Mouse (Mus musculus): ENCODE results near the gene Cand2. TPM values are rescaled to one million over a fixed set of nuclear protein-coding genes. Genes with fewer than 3 reads are reported as not detected.

Cand2 gene
- 9.8 and 12.2 TPM in 2 replicates for polyA plus RNA-seq (2015; fragmentation: Nextera tagmentation; extraction: Ambion mirVana)

DNA sequence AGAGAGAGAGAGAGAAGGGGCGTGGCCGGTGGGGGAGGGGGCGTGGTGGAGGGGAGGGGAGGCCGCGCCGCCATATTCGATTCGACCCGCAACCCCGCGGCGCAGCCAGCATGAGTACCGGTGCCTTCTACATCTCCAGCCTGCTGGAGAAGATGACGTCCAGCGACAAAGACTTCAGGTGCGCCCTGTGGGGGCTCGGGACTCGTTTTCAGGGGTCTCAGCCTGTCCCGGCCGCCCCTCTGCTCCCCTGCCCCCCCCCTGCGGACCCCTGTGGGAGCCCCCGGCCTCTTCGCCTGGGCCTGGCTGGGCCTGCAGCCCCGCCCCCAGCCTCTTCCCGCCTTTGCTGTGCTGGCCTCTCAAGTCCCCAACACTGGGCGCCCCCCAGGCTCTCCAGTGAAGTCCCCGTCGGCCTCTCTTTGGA lies at the start of gene Cand2:
Cand2 (plus strand) TSS at position 38 of the 421 bp plus-strand sequence.
- Histone ChIP-seq H3K27ac (replicated peaks) (peak within 1 kb of the TSS; percentile 69), H3K27me3 (replicated peaks) (no peaks in the 10 kb centered on the region), H3K4me2 (peak within 1 kb of the TSS; percentile 87), H3K36me3 (no peaks in the 10 kb centered on the region), H3K4me3 (replicated peaks) (peak within 1 kb of the TSS; percentile 69), H3K4me1 (peaks cover 34% of the 10 kb centered on the region), H3K9me3 (replicated peaks) (no peaks in the 10 kb centered on the region), H3K9ac (replicated peaks) (peak within 1 kb of the TSS; percentile 77)
- ATAC-seq (ENCODE audit: low FRiP score): peak; percentile 86
- under 1% methylated on average over 23 of the region's 28 CpGs for WGBS

DNA sequence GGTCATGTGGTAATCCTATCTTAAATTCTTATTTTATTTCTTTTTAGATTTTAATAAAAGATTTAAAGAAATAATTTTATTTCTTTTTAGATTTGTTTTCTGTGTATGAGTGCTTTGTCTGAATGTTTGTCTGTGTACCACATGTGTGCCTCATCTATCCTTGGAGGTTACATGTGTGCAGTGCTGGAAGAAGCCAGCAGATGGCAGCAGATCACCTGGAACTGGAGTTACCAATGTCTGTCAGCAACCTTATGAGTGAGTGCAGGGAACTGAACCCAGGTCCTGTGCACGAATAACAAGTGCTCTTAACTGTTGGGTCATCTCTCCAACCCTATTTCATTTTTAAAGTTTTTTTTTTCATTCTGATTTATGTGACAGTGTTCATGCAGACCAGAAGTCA lies 47.2 kb upstream of the Cand2 start:
- H3K9ac ChIP-seq (replicated peaks): no peak overlapping the region
- no peaks in the 10 kb centered on the region for H3K4me1 ChIP-seq
- no peaks in the 10 kb centered on the region for H3K36me3 ChIP-seq
- no peak for ATAC-seq (ENCODE audit: low FRiP score)
- H3K4me2 ChIP-seq: no peak overlapping the region
- 93% methylated on average over 1 of the region's 1 CpGs for WGBS
- H3K9me3 ChIP-seq (replicated peaks): 0 out of 2 replicates have a peak, but pooled peaks cover 3% of the 10 kb centered on the region
- H3K27ac ChIP-seq (replicated peaks): no peak overlapping the region
- H3K27me3 ChIP-seq (replicated peaks): no peaks in the 10 kb centered on the region
- H3K4me3 ChIP-seq (replicated peaks): no peak overlapping the region

DNA sequence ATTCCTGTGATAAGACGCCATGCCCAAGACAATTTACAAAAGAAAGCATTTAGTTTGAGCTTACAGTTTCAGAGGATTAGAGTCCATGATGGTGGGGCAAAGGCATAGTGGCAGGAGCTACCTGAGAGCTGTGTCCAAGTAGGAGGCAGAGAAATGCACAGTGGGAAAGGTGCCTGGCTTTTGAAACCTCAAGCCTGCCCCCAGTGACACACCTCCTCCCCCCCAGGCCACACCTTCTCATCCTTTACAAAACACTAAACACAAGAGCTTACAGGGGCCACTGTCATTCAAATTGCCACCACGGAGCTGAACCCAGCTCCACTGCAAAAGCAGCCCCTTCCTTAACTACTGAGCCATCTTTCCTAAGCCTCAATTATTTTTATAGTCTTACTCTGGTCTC lies 46.8 kb upstream of the Cand2 start:
- no peak overlapping the region for H3K4me3 ChIP-seq (replicated peaks)
- peaks cover under 1% of the 10 kb centered on the region; the same call in 1 of the 2 replicates for H3K4me1 ChIP-seq
- H3K9ac ChIP-seq (replicated peaks): no peak overlapping the region
- no peak overlapping the region for H3K27ac ChIP-seq (replicated peaks)
- ATAC-seq (ENCODE audit: low FRiP score): no peak
- WGBS: 50% methylated on average over 2 of the region's 2 CpGs
- H3K9me3 ChIP-seq (replicated peaks): 0 out of 2 replicates have a peak, but pooled peaks cover 3% of the 10 kb centered on the region
- no peak overlapping the region for H3K4me2 ChIP-seq
- H3K27me3 ChIP-seq (replicated peaks): no peaks in the 10 kb centered on the region
- no peaks in the 10 kb centered on the region for H3K36me3 ChIP-seq

DNA sequence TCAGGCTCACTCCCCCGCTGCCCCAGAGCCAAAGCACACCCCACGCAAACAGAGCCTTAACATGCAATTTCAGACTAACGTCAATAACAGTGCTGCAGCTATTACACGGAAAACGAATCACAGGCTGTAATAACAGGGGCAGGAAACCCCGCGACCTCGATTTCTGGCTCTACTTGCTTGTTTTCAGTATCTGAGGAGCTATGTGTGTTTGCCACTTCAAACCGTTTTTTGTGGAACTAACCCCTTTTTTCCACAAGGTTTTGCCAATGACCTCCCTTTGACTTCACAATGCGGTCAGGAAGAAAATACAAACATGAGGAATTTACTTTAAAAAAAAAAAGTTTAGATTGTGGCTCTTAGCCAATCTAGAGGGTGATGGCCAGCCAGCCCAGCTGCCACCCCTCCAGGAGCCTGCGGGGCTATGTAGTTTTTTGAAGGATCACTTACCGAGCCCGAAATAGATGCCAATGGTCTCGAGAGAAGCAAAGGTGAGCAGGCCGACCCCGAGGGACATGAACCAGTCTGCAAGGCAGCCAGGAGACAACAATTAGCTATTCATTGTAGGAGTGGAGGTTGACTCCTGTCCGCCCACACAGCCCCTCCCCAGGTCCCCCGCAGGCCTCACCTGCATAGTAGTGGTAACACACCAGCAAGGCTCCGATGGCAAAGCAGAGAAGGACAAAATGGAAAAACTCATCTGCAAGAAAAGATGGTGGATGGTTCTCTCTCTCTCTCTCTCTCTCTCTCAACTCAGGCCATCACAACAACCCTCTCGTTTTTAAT lies 43.6 kb upstream of the Cand2 start:
- Histone ChIP-seq H3K4me3 (replicated peaks) (no peak overlapping the region), H3K9ac (replicated peaks) (no peak overlapping the region), H3K4me1 (peaks cover 3% of the 10 kb centered on the region; the same call in 1 of the 2 replicates), H3K4me2 (no peak overlapping the region), H3K36me3 (no peaks in the 10 kb centered on the region), H3K27ac (replicated peaks) (no peak overlapping the region), H3K9me3 (replicated peaks) (0 out of 2 replicates have a peak, but pooled peaks cover 3% of the 10 kb centered on the region), H3K27me3 (replicated peaks) (no peaks in the 10 kb centered on the region)
- 83% methylated on average over 20 of the region's 20 CpGs for WGBS
- ATAC-seq (ENCODE audit: low FRiP score): no peak

DNA sequence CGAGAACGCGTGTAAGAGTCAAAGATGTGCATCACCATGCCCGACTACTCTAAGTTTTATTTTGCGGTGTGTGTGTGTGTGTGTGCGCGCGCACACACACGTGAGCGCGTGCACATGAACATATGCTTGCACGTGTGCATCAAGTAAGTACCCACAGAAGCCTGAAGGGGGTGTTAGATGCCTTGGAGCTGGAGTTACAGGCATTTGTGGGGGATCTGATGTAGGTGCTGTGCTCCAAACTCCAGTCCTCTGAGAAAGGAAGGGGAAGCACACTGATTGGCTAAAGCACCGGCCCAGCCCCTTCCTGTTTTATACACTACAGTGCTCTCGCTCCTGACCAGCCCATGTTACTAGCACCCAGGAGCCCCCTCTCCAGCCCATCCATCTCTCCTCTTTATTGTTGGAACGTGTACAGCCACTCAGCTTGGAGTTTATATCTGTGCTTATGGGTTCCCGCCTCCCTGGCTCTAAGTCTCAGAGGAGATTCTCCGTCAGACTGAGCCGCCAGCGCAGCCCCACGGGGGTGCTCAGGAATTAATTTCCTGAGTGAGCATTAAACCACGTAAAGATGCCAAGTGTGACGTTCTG lies 41.9 kb upstream of the Cand2 start:
- WGBS: 70% methylated on average over 22 of the region's 22 CpGs
- ATAC-seq (ENCODE audit: low FRiP score): peak; percentile 72
- no peaks in the 10 kb centered on the region for H3K9me3 ChIP-seq (replicated peaks)

DNA sequence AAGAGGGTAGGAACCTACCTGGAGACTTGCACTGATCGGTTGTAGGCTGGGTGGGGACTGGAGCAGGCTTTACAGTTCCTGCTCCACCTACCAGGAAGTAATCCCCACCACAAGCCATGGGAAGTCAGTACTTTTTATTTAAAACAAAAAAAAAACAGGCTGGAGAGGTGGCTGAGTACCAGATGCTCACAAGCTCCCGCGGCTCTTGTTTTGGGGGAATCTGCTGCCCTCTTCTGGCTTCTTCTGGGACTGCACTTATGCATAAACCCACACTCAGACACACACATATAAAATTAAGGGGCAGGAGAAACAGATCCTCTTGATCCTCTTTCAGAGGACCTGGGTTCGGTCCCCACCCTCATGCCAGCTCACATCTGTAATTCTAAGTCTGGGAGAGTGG lies 39.4 kb upstream of the Cand2 start:
- WGBS: 83% methylated on average over 4 of the region's 4 CpGs
- Histone ChIP-seq H3K9ac (replicated peaks) (no peak overlapping the region), H3K4me2 (no peak overlapping the region), H3K4me1 (peaks cover 3% of the 10 kb centered on the region; the same call in 1 of the 2 replicates), H3K27me3 (replicated peaks) (no peaks in the 10 kb centered on the region), H3K27ac (replicated peaks) (no peak overlapping the region), H3K4me3 (replicated peaks) (no peak overlapping the region), H3K36me3 (no peaks in the 10 kb centered on the region), H3K9me3 (replicated peaks) (no peaks in the 10 kb centered on the region)
- ATAC-seq (ENCODE audit: low FRiP score): no peak

More for the DNA sequence above, 41.9 kb upstream of the Cand2 start:
- Histone ChIP-seq H3K27ac (replicated peaks) (no peak overlapping the region), H3K9ac (replicated peaks) (no peak overlapping the region), H3K27me3 (replicated peaks) (no peaks in the 10 kb centered on the region), H3K4me2 (peak overlapping the region; percentile 34), H3K4me3 (replicated peaks) (no peak overlapping the region), H3K36me3 (no peaks in the 10 kb centered on the region), H3K4me1 (peaks cover 3% of the 10 kb centered on the region; the same call in 1 of the 2 replicates)

DNA sequence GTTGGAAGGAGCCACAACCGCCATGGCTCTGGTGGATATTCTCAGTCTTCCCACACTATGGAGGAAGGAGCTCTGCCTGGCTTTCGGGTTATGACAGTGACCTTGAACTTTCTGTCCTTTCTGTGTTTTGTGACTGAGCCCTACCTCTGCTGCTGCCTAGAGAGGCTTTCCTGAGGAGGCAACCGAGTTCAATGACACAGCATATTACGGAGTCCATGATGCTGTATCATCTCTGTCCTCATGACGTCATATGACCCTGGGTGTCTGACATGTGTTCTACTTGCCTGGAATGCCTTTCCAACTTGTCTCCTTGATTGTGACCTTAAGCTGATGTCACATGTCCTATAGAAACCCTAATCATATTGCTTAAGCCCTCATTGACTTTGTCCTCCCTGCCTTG lies 35.3 kb upstream of the Cand2 start:
- no peak overlapping the region for H3K27ac ChIP-seq (replicated peaks)
- no peaks in the 10 kb centered on the region for H3K36me3 ChIP-seq
- ATAC-seq (ENCODE audit: low FRiP score): no peak
- H3K4me3 ChIP-seq (replicated peaks): no peak overlapping the region
- H3K27me3 ChIP-seq (replicated peaks): no peaks in the 10 kb centered on the region
- H3K4me1 ChIP-seq: no peaks in the 10 kb centered on the region
- 92% methylated on average over 5 of the region's 5 CpGs for WGBS
- no peak overlapping the region for H3K9ac ChIP-seq (replicated peaks)
- H3K9me3 ChIP-seq (replicated peaks): no peaks in the 10 kb centered on the region
- no peak overlapping the region for H3K4me2 ChIP-seq

DNA sequence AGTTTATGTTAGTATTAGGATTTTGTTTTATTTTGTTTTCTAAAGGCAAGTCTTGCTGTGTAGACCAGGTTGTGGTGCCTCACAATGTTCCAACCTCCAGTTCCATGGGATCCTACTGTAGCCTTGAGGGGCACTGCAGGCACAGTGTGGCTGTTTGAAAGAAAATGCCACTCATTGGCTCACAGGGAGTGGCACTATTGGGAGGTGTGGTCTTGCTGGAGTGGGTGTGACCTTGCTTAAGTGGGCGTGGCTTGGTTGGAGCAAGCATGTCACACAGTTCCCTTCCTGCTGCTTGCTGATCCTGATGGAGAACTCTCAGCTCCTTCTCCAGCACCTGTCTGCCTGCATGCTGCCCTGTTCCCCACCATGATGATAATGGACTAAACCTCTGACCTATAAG lies 30.8 kb upstream of the Cand2 start:
- Histone ChIP-seq H3K4me3 (replicated peaks) (no peak overlapping the region), H3K27me3 (replicated peaks) (no peaks in the 10 kb centered on the region), H3K27ac (replicated peaks) (no peak overlapping the region), H3K4me2 (no peak overlapping the region), H3K9me3 (replicated peaks) (no peaks in the 10 kb centered on the region), H3K4me1 (no peaks in the 10 kb centered on the region), H3K36me3 (no peaks in the 10 kb centered on the region), H3K9ac (replicated peaks) (no peak overlapping the region)
- WGBS: 9% methylated on average over 1 of the region's 1 CpGs
- no peak for ATAC-seq (ENCODE audit: low FRiP score)

DNA sequence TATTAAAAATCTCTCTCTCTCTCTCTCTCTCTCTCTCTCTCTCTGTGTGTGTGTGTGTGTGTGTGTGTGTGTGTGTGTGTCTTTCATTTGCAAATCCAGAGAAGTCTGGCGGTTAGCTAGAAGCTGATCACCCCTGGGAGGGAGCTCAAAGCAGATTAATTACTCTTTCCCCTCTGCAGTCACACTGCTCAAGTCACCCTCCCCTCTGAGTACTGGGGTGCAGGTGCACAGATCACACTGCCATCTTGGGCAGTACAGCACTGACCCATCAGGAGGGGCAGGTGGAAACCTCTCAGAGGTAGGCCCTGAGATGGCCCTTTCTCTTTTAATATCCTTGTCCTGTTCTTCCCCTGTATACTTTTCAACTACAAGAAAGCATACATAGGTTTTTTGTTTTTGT lies 28.0 kb upstream of the Cand2 start:
- H3K27ac ChIP-seq (replicated peaks): no peak overlapping the region
- no peaks in the 10 kb centered on the region for H3K4me1 ChIP-seq
- no peak for ATAC-seq (ENCODE audit: low FRiP score)
- H3K36me3 ChIP-seq: no peaks in the 10 kb centered on the region
- no peak overlapping the region for H3K4me2 ChIP-seq
- H3K27me3 ChIP-seq (replicated peaks): no peaks in the 10 kb centered on the region
- no peak overlapping the region for H3K4me3 ChIP-seq (replicated peaks)
- WGBS: 29% methylated on average over 1 of the region's 1 CpGs
- no peaks in the 10 kb centered on the region for H3K9me3 ChIP-seq (replicated peaks)
- no peak overlapping the region for H3K9ac ChIP-seq (replicated peaks)

DNA sequence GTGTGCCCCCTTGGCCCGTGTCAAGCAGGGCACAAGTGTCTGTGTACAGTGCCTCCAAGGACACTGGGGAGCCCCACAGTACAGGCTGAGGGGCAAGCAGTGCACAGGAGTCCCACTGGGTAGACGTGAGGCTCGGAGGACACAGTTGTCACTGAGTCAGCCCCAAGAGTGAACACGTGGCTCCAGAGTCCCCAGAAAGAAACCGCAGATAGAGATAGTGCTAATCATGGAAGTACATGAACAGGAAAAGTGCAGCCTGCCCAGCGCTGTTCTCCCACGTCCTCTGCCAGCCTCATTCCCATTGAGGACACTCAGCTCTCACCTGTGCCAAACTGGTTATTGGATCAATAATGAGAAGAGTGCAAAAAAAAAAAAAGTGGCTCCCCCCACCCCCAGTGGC lies 18.8 kb upstream of the Cand2 start:
- H3K9me3 ChIP-seq (replicated peaks): no peaks in the 10 kb centered on the region
- H3K4me3 ChIP-seq (replicated peaks): no peak overlapping the region
- H3K9ac ChIP-seq (replicated peaks): no peak overlapping the region
- WGBS: 79% methylated on average over 7 of the region's 7 CpGs
- no peak overlapping the region for H3K4me2 ChIP-seq
- no peaks in the 10 kb centered on the region for H3K27me3 ChIP-seq (replicated peaks)
- H3K4me1 ChIP-seq: 0 out of 2 replicates have a peak, but pooled peaks cover 4% of the 10 kb centered on the region
- H3K36me3 ChIP-seq: no peaks in the 10 kb centered on the region
- no peak for ATAC-seq (ENCODE audit: low FRiP score)
- no peak overlapping the region for H3K27ac ChIP-seq (replicated peaks)

DNA sequence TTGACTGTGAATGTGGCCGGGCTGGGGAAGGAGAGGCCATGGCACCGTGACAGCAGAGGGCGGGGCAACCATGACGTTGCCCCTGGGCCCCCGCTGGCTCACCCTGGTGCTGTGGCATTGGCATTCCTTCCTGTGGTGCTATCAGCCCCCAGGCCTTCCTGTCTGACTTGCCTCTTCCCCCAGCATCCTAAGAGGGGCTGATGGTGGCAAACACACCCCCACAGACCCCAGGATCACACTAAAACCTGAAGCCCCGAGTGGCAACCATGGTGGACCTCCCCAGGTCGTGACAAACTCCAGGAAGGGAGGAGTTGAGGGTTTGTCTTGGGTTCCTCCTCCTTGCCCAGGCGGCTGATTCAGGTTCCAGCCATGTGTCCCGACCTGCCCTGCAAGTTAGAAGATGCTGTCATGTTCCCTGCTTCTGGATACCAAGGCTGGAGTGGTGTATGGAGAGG lies 15.3 kb upstream of the Cand2 start:
- no peak overlapping the region for H3K4me2 ChIP-seq
- ATAC-seq (ENCODE audit: low FRiP score): no peak
- H3K27ac ChIP-seq (replicated peaks): no peak overlapping the region
- whole genome bisulfite sequencing: 60% methylated on average over 9 of the region's 9 CpGs
- no peak overlapping the region for H3K9ac ChIP-seq (replicated peaks)
- H3K9me3 ChIP-seq (replicated peaks): no peaks in the 10 kb centered on the region
- no peaks in the 10 kb centered on the region for H3K27me3 ChIP-seq (replicated peaks)
- no peaks in the 10 kb centered on the region for H3K36me3 ChIP-seq
- H3K4me1 ChIP-seq: peaks cover 20% of the 10 kb centered on the region
- H3K4me3 ChIP-seq (replicated peaks): no peak overlapping the region

DNA sequence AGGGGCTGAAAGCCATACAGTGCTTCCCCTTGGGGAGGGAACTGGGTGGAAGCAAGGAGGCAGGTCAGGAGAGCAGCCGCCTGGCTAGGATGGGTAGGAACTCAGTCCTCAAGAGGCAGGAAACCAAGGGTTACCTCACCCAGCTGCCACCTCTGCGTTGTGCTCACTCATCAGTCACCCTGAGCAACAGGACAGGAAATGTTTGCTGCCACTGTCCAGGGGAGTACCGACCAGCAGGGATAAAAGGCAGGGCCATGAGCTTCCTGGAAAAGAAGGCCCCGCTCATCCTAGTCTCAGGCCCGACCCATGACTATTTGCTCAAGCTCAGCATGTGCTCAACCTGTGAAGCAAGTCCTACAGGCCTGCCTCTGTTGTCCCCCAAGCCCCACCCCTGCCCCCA lies 14.9 kb upstream of the Cand2 start:
- H3K4me2 ChIP-seq: no peak overlapping the region
- ATAC-seq (ENCODE audit: low FRiP score): no peak
- no peaks in the 10 kb centered on the region for H3K27me3 ChIP-seq (replicated peaks)
- no peak overlapping the region for H3K4me3 ChIP-seq (replicated peaks)
- H3K9me3 ChIP-seq (replicated peaks): no peaks in the 10 kb centered on the region
- no peak overlapping the region for H3K27ac ChIP-seq (replicated peaks)
- peaks cover 24% of the 10 kb centered on the region for H3K4me1 ChIP-seq
- H3K36me3 ChIP-seq: no peaks in the 10 kb centered on the region
- WGBS: 68% methylated on average over 5 of the region's 5 CpGs
- no peak overlapping the region for H3K9ac ChIP-seq (replicated peaks)
